Mouse (Mus musculus): ENCODE measurements around the gene Ccdc120. TPM values are rescaled to one million over a fixed set of nuclear protein-coding genes. Genes with fewer than 3 reads are reported as not detected.
A peak's percentile ranks its signal among the peaks of the same experiment; 100 is the strongest.

The Ccdc120 gene
- 20.4 and 28.9 TPM in 2 replicates for polyA plus RNA-seq (2011; ENCODE audit: insufficient read depth, insufficient read length, low read depth, missing spikeins)

GRCm38 (mm10) chrX:7750432-7751116 lies at the start of gene Ccdc120:
Gene Ccdc120 (minus strand): TSS chrX:7750905.
- peak within 1 kb of the TSS; percentile 58 for H3K27ac ChIP-seq (ENCODE audit: insufficient read depth, low read length)
- no peak for TF ChIP-seq CTCF (IDR thresholded peaks at IDR 0.05; ENCODE audit: low read depth, low read length)
- 0 out of 2 replicates have a peak, but pooled peaks have one; percentile 9 for TF ChIP-seq EP300 (IDR thresholded peaks at IDR 0.05; ENCODE audit: insufficient read depth, low read depth, low read length)
- TF ChIP-seq POLR2A (IDR thresholded peaks at IDR 0.05; ENCODE audit: insufficient read depth, low read length), result no peak

DNA sequence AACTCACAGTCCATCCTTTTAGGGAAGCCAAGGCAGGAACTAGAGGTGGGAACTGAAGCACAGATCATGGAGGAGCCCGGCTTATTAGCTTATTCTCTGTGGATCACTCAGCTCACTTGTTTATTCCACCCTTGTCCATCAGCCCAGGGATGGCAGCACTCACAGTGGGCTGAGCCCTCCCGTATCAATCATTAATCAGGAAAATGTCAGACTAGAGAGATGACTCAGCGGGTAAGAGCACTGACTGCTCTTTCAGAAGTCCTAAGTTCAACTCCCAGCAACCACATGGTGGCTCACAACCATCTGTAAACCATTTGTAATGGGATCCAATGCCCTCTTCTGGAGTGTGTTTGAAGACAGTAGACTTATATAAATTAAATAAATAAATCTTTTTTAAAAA lies 46.6 kb upstream of the Ccdc120 start:
- Histone ChIP-seq H3K36me3 (ENCODE audit: control insufficient read depth, insufficient read depth, low read length, poor library complexity, severe bottlenecking) (no peaks in the 10 kb centered on the region; the same call in 1 of the 2 replicates), H3K27ac (ENCODE audit: insufficient read depth, low read length) (no peak overlapping the region), H3K27me3 (ENCODE audit: control insufficient read depth, insufficient read depth, low read length, poor library complexity, severe bottlenecking) (no peaks in the 10 kb centered on the region), H3K9me3 (replicated peaks; ENCODE audit: control insufficient read depth, insufficient read depth, low read length, poor library complexity, severe bottlenecking) (no peaks in the 10 kb centered on the region), H3K4me3 (ENCODE audit: low read depth, low read length) (no peak overlapping the region), H3K4me1 (ENCODE audit: control insufficient read depth, insufficient read depth, low read length) (no peaks in the 10 kb centered on the region), H3K9ac (ENCODE audit: low read depth, poor library complexity, severe bottlenecking) (no peak overlapping the region)
- no peak for TF ChIP-seq CTCF (IDR thresholded peaks at IDR 0.05; ENCODE audit: low read depth, low read length)
- TF ChIP-seq EP300 (IDR thresholded peaks at IDR 0.05; ENCODE audit: insufficient read depth, low read depth, low read length), result no peak
- TF ChIP-seq POLR2A (IDR thresholded peaks at IDR 0.05; ENCODE audit: insufficient read depth, low read length), result no peak

More at GRCm38 (mm10) chrX:7750432-7751116, at the start of gene Ccdc120:
- no peaks in the 10 kb centered on the region for H3K4me1 ChIP-seq (ENCODE audit: control insufficient read depth, insufficient read depth, low read length)
- H3K4me3 ChIP-seq (ENCODE audit: low read depth, low read length), result peak within 1 kb of the TSS; percentile 78
- H3K27me3 ChIP-seq (ENCODE audit: control insufficient read depth, insufficient read depth, low read length, poor library complexity, severe bottlenecking), result no peaks in the 10 kb centered on the region
- no peaks in the 10 kb centered on the region for H3K36me3 ChIP-seq (ENCODE audit: control insufficient read depth, insufficient read depth, low read length, poor library complexity, severe bottlenecking)
- no peaks in the 10 kb centered on the region for H3K9me3 ChIP-seq (replicated peaks; ENCODE audit: control insufficient read depth, insufficient read depth, low read length, poor library complexity, severe bottlenecking)
- H3K9ac ChIP-seq (ENCODE audit: low read depth, poor library complexity, severe bottlenecking), result peak within 1 kb of the TSS; percentile 69

DNA sequence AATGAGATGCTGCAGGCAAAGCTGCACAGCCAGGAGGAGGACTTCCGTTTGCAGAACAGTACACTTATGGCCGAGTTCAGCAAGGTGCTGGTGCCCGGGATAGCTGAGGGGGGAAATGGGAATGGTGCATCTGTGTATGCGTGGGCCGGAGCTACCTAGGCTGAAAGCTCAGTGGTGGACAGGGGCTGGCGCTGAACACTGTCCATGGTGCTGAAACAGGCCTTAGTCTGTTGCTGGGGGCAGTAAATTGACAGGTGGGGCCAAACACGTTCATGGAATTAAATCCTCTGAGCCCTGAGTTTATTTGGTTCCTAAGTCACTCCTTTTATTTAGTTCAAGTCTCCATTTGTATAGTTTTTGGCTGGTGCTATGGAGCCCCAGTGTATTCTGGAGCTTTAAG lies 44.3 kb upstream of the Ccdc120 start:
- Histone ChIP-seq H3K27me3 (ENCODE audit: control insufficient read depth, insufficient read depth, low read length, poor library complexity, severe bottlenecking) (no peaks in the 10 kb centered on the region), H3K27ac (ENCODE audit: insufficient read depth, low read length) (no peak overlapping the region), H3K4me1 (ENCODE audit: control insufficient read depth, insufficient read depth, low read length) (no peaks in the 10 kb centered on the region), H3K36me3 (ENCODE audit: control insufficient read depth, insufficient read depth, low read length, poor library complexity, severe bottlenecking) (no peaks in the 10 kb centered on the region; the same call in 1 of the 2 replicates), H3K4me3 (ENCODE audit: low read depth, low read length) (no peak overlapping the region), H3K9ac (ENCODE audit: low read depth, poor library complexity, severe bottlenecking) (no peak overlapping the region), H3K9me3 (replicated peaks; ENCODE audit: control insufficient read depth, insufficient read depth, low read length, poor library complexity, severe bottlenecking) (no peaks in the 10 kb centered on the region)
- TF ChIP-seq POLR2A (IDR thresholded peaks at IDR 0.05; ENCODE audit: insufficient read depth, low read length), result no peak
- no peak for TF ChIP-seq CTCF (IDR thresholded peaks at IDR 0.05; ENCODE audit: low read depth, low read length)
- no peak for TF ChIP-seq EP300 (IDR thresholded peaks at IDR 0.05; ENCODE audit: insufficient read depth, low read depth, low read length)

GRCm38 (mm10) chrX:7793361-7793760 lies 42.7 kb upstream of the Ccdc120 start:
- Histone ChIP-seq H3K4me1 (ENCODE audit: control insufficient read depth, insufficient read depth, low read length) (no peaks in the 10 kb centered on the region), H3K27ac (ENCODE audit: insufficient read depth, low read length) (no peak overlapping the region), H3K27me3 (ENCODE audit: control insufficient read depth, insufficient read depth, low read length, poor library complexity, severe bottlenecking) (no peaks in the 10 kb centered on the region), H3K9ac (ENCODE audit: low read depth, poor library complexity, severe bottlenecking) (no peak overlapping the region), H3K36me3 (ENCODE audit: control insufficient read depth, insufficient read depth, low read length, poor library complexity, severe bottlenecking) (no peaks in the 10 kb centered on the region), H3K4me3 (ENCODE audit: low read depth, low read length) (no peak overlapping the region), H3K9me3 (replicated peaks; ENCODE audit: control insufficient read depth, insufficient read depth, low read length, poor library complexity, severe bottlenecking) (no peaks in the 10 kb centered on the region)
- TF ChIP-seq POLR2A (IDR thresholded peaks at IDR 0.05; ENCODE audit: insufficient read depth, low read length), result no peak
- no peak for TF ChIP-seq EP300 (IDR thresholded peaks at IDR 0.05; ENCODE audit: insufficient read depth, low read depth, low read length)
- no peak for TF ChIP-seq CTCF (IDR thresholded peaks at IDR 0.05; ENCODE audit: low read depth, low read length)

- TF ChIP-seq EP300 (IDR thresholded peaks at IDR 0.05; ENCODE audit: insufficient read depth, low read depth, low read length) (no peak), CTCF (IDR thresholded peaks at IDR 0.05; ENCODE audit: low read depth, low read length) (no peak), POLR2A (IDR thresholded peaks at IDR 0.05; ENCODE audit: insufficient read depth, low read length) (no peak)
- H3K9ac ChIP-seq (ENCODE audit: low read depth, poor library complexity, severe bottlenecking), result peak overlapping the region; percentile 79
- no peaks in the 10 kb centered on the region for H3K27me3 ChIP-seq (ENCODE audit: control insufficient read depth, insufficient read depth, low read length, poor library complexity, severe bottlenecking)
- no peaks in the 10 kb centered on the region for H3K36me3 ChIP-seq (ENCODE audit: control insufficient read depth, insufficient read depth, low read length, poor library complexity, severe bottlenecking)
- no peaks in the 10 kb centered on the region for H3K9me3 ChIP-seq (replicated peaks; ENCODE audit: control insufficient read depth, insufficient read depth, low read length, poor library complexity, severe bottlenecking)
- H3K4me3 ChIP-seq (ENCODE audit: low read depth, low read length), result peak overlapping the region; percentile 86; the same call in 1 of the 2 replicates
- H3K4me1 ChIP-seq (ENCODE audit: control insufficient read depth, insufficient read depth, low read length), result no peaks in the 10 kb centered on the region
- H3K27ac ChIP-seq (ENCODE audit: insufficient read depth, low read length), result no peak overlapping the region
These were observed 39.6 kb upstream of the Ccdc120 start for GRCm38 (mm10) chrX:7790309-7790708.

DNA sequence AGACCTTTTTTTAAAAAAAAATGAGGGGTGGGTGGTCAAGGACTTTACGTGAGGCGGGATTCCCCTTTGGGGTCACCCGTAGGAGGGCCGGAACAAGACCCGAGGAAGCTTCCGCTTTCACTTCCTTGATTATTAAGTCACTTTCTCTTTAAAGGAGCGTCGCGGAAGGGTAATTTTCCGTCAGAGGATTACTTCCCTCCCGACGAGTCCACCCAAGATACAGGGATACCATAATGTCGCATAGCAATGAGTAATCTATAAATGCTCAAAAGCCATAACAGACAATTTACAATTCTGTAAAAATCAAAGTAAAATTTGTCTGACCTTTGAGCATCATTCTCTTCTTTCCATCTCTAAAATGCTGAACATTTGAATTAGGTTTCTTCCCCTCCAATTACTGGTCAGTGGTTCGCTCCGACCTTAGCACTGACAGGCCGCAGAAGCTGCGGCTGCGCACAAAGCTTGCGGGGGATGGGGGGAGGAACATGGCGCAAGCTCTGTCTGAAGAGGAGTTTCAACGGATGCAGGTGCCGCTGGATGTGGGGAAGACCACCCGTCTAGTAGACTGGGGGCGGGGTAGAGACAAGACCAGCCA lies 38.9 kb upstream of the Ccdc120 start, which contains the start of gene Gripap1:
Gene Gripap1, plus strand, starts transcription at position 224 of the 595 bp plus-strand sequence.
- Histone ChIP-seq H3K9ac (ENCODE audit: low read depth, poor library complexity, severe bottlenecking) (peak within 1 kb of the TSS; percentile 79), H3K27me3 (ENCODE audit: control insufficient read depth, insufficient read depth, low read length, poor library complexity, severe bottlenecking) (no peaks in the 10 kb centered on the region), H3K4me3 (ENCODE audit: low read depth, low read length) (peak within 1 kb of the TSS; percentile 86), H3K4me1 (ENCODE audit: control insufficient read depth, insufficient read depth, low read length) (no peaks in the 10 kb centered on the region), H3K27ac (ENCODE audit: insufficient read depth, low read length) (no peak within 1 kb of the TSS), H3K9me3 (replicated peaks; ENCODE audit: control insufficient read depth, insufficient read depth, low read length, poor library complexity, severe bottlenecking) (no peaks in the 10 kb centered on the region), H3K36me3 (ENCODE audit: control insufficient read depth, insufficient read depth, low read length, poor library complexity, severe bottlenecking) (no peaks in the 10 kb centered on the region)
- TF ChIP-seq CTCF (IDR thresholded peaks at IDR 0.05; ENCODE audit: low read depth, low read length) (no peak), EP300 (IDR thresholded peaks at IDR 0.05; ENCODE audit: insufficient read depth, low read depth, low read length) (0 out of 2 replicates have a peak, but pooled peaks have one; percentile 16), POLR2A (IDR thresholded peaks at IDR 0.05; ENCODE audit: insufficient read depth, low read length) (peak; percentile 20)

Data from ES-Bruce4 (cell line).